Mouse (Mus musculus): ENCODE data around the gene Ctsa.

DNA sequence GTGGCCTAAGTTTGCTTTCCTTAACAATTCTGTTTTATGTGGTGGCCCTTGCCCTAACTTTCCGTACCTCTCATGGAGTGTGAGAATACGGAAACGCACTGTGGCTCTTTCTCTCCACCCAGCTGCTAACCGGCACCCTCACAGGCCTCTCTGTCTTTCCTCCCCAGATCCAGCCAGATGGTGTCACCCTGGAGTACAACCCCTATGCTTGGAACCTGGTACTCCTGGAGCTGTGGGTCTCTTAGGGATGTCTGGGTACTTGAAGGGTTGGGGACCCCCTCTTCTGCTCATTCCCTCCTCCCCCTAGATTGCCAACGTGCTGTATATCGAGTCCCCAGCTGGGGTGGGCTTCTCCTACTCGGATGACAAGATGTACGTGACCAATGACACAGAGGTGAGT lies 1.9 kb downstream of the Ctsa start:
- peak; percentile 23; the same call in 1 of the 2 replicates for TF ChIP-seq CTCF (IDR thresholded peaks at IDR 0.05; ENCODE audit: low read depth)
- TF ChIP-seq EP300 (IDR thresholded peaks at IDR 0.05; ENCODE audit: low read depth): no peak
